Mouse (Mus musculus) cortical plate, adult 2 months (tissue): ENCODE data around the gene Lgals12. TPM values are rescaled to one million over a fixed set of nuclear protein-coding genes. Genes with fewer than 3 reads are reported as not detected.
A peak's percentile ranks its signal among the peaks of the same experiment; 100 is the strongest.

Experiments
- H3K27ac ChIP-seq: fragments of 200-500 bp; 2 replicates; pipeline ENCODE4 v1.5.1; 2012; ENCODE audit warnings: low read length, control low read depth, inconsistent platforms; ENCODE audit not compliant: insufficient read depth
- H3K4me1 ChIP-seq: fragments of 200-500 bp; 2 replicates; pipeline ENCODE4 v1.6.1; 2011; ENCODE audit warnings: low read length; ENCODE audit not compliant: control insufficient read depth, insufficient read depth
- H3K4me3 ChIP-seq: fragments of 200-500 bp; 2 replicates; pipeline ENCODE4 v1.5.1; 2011; ENCODE audit warnings: mild to moderate bottlenecking, low read length, control low read depth; ENCODE audit not compliant: insufficient read depth
- CTCF ChIP-seq: fragments of 200-500 bp; IDR thresholded peaks from 2 replicates; pipeline ENCODE4 v1.5.1; 2011; ENCODE audit warnings: mild to moderate bottlenecking, control low read depth, low read length; ENCODE audit not compliant: insufficient read depth; ENCODE audit errors: extremely low read depth
- POLR2A ChIP-seq: fragments of 200-500 bp; IDR thresholded peaks from 2 replicates; pipeline ENCODE4 v1.6.1; 2011; ENCODE audit warnings: mild to moderate bottlenecking, low read length, control low read depth; ENCODE audit not compliant: insufficient read depth; ENCODE audit errors: extremely low read depth
- polyA plus RNA-seq: library from polyadenylated mRNA; depleted of rRNA; stranded (reverse); fragments of >200 nt; gene quantifications from 2 replicates; pipeline ENCODE4 v1.2.3, GENCODE M21; 2012

Lgals12 gene
- polyA plus RNA-seq, 1 experiment: 0.79 TPM

DNA sequence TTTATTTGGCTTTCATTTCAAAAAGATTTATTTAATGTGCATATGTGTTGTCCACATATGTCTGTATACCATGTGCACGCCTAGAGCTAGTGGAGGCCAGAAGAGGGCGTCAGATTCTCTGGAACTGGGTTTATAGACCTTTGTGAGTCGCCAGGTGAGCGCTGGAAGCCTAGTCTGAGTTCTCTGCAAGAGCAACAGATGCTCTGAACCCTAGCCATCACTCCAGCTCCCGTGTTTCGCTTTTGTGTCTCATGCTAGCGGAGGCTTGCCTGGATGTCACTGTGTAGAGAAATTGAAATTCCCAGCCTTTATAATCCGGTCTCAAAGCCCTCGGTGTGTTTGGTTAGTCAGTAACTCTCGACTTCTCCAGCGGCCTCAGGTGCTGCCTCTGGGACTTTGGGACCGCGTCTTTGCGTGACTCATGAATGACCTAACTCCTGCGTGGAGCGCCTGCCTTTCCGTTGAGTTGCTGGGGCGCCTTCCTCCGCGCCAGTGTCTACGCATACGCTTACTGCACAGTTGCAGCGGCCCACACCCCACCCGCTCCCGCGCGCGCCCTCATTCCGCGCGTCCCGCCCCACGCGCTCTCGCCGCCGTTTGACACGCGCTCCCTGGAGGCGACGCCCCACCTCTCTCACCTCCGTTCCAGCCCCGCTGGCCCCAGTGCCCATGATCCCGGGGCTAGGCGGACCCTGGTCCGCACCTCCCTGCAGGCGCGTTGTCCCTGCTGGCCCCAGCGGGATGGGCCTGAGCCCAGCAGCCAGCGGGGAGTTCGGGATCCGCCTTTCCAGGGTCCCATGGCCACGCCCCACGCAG, 5.2 kb upstream of the Lgals12 start, which contains the start of gene Hrasls5:
Gene Hrasls5, plus strand, starts transcription at position 600 of the 816 bp plus-strand sequence.
- no peak for TF ChIP-seq POLR2A
- TF ChIP-seq CTCF: no peak
- no peaks in the 10 kb centered on the region for H3K4me1 ChIP-seq
- peak within 1 kb of the TSS; percentile 28 for H3K4me3 ChIP-seq
- no peak within 1 kb of the TSS for H3K27ac ChIP-seq

DNA sequence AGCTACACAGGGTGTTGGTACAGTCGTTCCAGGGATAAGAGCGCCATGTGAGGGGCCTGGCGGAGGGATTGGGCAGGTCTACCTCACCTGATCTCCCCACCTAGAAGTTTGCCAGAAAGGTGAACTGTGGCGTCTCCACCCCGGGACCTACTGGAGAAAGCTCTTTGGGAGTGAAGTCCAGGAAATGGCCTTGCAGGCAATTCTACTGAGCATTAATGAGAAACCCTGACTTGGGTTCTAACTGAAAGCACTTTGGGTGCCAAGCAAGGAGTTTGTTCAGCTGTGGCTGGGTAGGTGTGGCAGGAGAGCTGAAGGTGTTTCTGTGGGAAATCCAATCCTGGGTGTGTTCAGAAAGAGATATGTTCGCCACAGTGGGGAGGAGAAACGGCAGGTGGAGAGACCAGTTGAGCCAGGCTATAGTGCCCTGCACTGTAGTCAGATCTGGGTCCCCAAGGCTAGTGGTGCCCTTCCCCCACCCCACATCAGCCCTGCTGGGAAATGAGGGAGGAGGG, 753 bp upstream of the Lgals12 start:
- TF ChIP-seq POLR2A (no peak), CTCF (no peak)
- no peaks in the 10 kb centered on the region for H3K4me1 ChIP-seq
- no peak overlapping the region for H3K4me3 ChIP-seq
- H3K27ac ChIP-seq: no peak overlapping the region

DNA sequence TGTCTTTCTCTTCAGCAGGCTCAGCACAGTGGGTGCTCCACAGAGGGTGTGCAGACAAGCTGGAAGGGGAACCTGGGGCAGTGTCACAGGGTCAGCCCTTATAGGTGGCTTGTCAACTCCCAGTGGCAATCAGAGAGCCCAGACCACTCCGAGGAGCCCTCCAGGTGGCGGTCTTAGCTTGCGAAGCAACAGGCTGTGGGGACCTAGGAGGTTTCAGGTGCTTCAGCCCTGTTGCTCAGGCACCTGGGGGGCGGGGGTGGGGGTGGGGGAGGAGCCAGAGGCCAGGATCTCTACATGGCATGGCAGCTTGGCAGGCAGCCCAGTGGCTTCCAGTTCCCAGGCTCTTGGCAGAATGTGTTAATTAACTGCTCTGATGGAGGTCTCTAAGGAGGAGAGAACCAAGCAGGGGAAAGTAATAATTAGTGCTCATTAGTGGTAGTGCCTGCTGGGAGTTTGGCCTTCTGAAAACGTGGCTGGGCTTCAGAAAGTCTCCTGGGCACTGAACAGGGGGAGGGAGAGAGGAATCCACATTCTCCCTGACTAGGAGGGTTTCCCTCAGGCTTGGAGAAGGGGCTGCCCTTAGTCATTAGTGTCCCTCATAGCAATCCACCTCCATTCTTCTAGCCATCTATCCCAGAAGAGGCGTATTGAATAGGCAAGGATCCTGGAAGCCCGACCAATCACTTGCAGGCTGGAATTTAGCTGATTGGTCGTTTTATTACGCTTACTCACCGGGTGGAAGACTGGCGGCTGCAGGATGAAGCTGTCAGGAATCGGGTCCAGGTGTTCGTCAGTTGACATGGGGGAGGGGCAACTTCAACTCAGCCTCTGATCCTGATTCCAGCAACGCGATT, 836 bp downstream of the Lgals12 start:
- H3K4me3 ChIP-seq: peak overlapping the region; percentile 11; the same call in 1 of the 2 replicates
- no peak overlapping the region for H3K27ac ChIP-seq
- H3K4me1 ChIP-seq: no peaks in the 10 kb centered on the region
- TF ChIP-seq CTCF: no peak
- TF ChIP-seq POLR2A: no peak

- no peak overlapping the region for H3K27ac ChIP-seq
- no peaks in the 10 kb centered on the region for H3K4me1 ChIP-seq
- TF ChIP-seq POLR2A (no peak), CTCF (no peak)
- no peak overlapping the region for H3K4me3 ChIP-seq
These were observed 2.0 kb downstream of the Lgals12 start for GRCm38 (mm10) chr19:7605013-7605412.

DNA sequence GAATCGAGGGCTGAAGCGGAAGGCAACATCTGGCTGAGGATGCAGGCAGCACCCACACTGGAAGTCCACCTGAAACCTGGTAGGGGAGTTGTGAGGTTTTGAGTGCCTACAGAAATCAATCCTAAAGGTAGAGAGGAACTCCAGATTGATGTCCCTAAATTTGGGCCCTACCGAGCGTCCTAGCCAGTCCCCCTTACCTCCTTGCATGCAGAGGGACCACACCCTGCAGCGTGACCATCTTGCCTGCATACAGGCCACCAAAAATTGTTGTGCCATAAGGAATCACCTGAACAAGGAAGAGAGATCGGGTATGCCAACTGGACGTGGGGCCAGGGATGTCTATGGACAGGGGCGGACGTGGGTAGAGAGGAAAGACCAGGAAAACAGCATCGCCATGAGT, 2.9 kb downstream of the Lgals12 start:
- H3K4me3 ChIP-seq: no peak overlapping the region
- H3K4me1 ChIP-seq: no peaks in the 10 kb centered on the region
- H3K27ac ChIP-seq: no peak overlapping the region
- TF ChIP-seq CTCF (no peak), POLR2A (no peak)

- no peak overlapping the region for H3K4me3 ChIP-seq
- H3K27ac ChIP-seq: no peak overlapping the region
- no peak for TF ChIP-seq CTCF
- no peak for TF ChIP-seq POLR2A
- no peaks in the 10 kb centered on the region for H3K4me1 ChIP-seq
These were observed 5.4 kb downstream of the Lgals12 start for GRCm38 (mm10) chr19:7601551-7601950.

DNA sequence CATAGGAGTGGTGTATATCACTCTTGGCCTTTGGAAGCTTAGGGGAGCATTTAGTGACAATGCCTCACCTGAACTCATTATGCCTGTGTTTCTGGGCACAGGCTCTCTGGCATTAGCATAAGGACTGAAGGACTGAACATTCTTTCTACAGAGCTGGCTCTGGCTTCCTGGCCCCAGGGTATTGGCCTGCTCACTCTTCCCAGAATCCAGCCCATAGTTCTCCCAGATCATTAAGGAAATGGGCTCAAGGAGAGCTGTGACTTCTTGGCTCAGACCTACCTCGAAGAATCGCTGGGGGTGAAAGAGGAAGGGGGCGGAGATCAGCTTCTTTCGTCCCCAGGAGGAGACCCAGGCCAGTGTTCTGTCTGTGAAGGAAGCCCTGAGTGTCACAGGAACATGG, 8.5 kb downstream of the Lgals12 start:
- TF ChIP-seq CTCF (no peak), POLR2A (no peak)
- H3K27ac ChIP-seq: no peak overlapping the region
- no peak overlapping the region for H3K4me3 ChIP-seq
- no peaks in the 10 kb centered on the region for H3K4me1 ChIP-seq

- Histone ChIP-seq H3K4me3 (no peak overlapping the region), H3K4me1 (no peaks in the 10 kb centered on the region), H3K27ac (no peak overlapping the region)
- peak; percentile 83 for TF ChIP-seq CTCF
- TF ChIP-seq POLR2A: no peak
These were observed 11.5 kb downstream of the Lgals12 start for GRCm38 (mm10) chr19:7595534-7595933.

DNA sequence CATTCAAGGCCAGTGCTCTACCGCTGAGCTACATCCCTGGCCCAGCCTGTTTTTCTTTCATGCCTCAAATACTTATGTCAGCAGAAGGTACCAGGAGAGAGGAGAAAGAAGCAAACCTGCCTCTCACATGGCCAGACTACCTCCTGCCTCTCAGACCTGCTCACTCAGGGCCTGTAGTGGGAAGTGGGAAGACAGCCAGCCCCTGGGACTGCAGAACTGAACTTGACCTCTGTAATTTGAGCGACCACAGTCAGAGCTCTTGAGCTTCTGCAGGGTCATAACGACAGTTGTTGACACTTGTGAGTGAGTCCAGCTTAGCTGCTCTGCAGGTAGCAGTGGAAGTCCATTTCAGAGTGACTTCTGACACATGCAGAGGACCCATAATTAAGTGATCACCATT, 15.0 kb downstream of the Lgals12 start:
- TF ChIP-seq POLR2A (no peak), CTCF (no peak)
- no peaks in the 10 kb centered on the region for H3K4me1 ChIP-seq
- H3K27ac ChIP-seq: no peak overlapping the region
- no peak overlapping the region for H3K4me3 ChIP-seq
